9 mouse cellular contexts compared by ENCODE assay signal in the genomic region with DNA sequence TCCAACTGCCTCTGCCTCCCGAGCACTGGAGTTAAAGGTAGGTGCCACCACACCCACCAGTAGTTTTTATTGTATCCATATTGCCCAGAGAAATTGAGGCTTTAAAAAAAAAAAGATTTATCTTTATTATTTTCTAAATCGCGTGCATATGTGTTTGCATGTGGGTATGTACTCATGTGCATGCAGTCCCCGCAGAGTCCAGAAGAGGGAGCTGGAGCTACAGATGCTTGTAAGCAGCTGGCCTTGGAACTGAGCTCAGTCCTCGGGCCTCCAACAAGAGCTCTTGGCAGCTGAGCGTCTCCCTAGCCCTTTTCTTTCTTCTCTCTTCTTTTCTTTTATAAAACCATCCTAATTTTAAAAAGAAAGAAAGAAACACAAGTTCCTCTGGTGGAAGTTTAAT. TPM values are rescaled to one million over a fixed set of nuclear protein-coding genes. Genes with fewer than 3 reads are reported as not detected.
A peak's percentile ranks its signal among the peaks of the same experiment; 100 is the strongest.
DNase-seq lines count a peak whose midpoint lies in the region; TF ChIP-seq lines count a peak whose summit lies in the region.
"Had no signal": no experiment of that assay in that cellular context is flagged by ENCODE, and none has a peak within 500 bp of the region (broad histone marks: within the 10 kb centered on the region; RNA-seq: fewer than 3 reads in every experiment).

No protein-coding gene starts in this region.

- no peaks in the 10 kb centered on the region for H3K4me1 ChIP-seq in lung, adult 2 months (ENCODE audit: control insufficient read depth, insufficient read depth, low read length)

- peak overlapping the region; percentile 92 for H3K27ac ChIP-seq in gastrocnemius, adult 2 months
- H3K27ac ChIP-seq: heart, embryonic 13.5 days had no signal

- TF ChIP-seq CTCF in gastrocnemius, adult 2 months (IDR thresholded peaks at IDR 0.05), result peak; percentile 54
- peak; percentile 28; the same call in 1 of the 2 replicates for TF ChIP-seq CTCF in lung, adult 2 months (IDR thresholded peaks at IDR 0.05; ENCODE audit: insufficient read depth, low read length)

- 91% methylated on average over 6 of the region's 6 CpGs for WGBS in lung, adult 2 months

- no peak for TF ChIP-seq POLR2A in lung, adult 2 months (IDR thresholded peaks at IDR 0.05; ENCODE audit: borderline replicate concordance, extremely low read depth, low read depth, low read length)

- peak; percentile 51 for DNase-seq in gastrocnemius, adult 2 months
- DNase-seq in gastrocnemius, postnatal 25 days, result no peak
- no peak for DNase-seq in lung, adult 2 months
- DNase-seq in lung, postnatal 14 days, result no peak
- peak; percentile 61 for DNase-seq in adipocyte (ENCODE audit: low spot score)
- DNase-seq in mesoderm, embryonic 11.5 days (ENCODE audit: low read depth, low spot score), result peak; percentile 56
- DNase-seq in urinary bladder, postnatal 36 days (ENCODE audit: low spot score in 2 of 2), result no peak
- DNase-seq in neural tube, embryonic 10.5 days (ENCODE audit: extremely low spot score, low spot score), result no peak

- intact Hi-C loops in gastrocnemius, adult 2 months (cut with DNase I), result loop anchor here (2.0 kb wide), 1 partner anchor 37 kb away; no protein-coding TSS in a partner anchor

- no peak overlapping the region for H3K4me3 ChIP-seq in gastrocnemius, adult 2 months
- H3K4me3 ChIP-seq in lung, adult 2 months (replicated peaks; ENCODE audit: extremely low read depth, low read depth, low read length), result no peak overlapping the region
- H3K4me3 ChIP-seq: heart, embryonic 13.5 days had no signal

RNA-seq across cellular contexts. Expression of gene Tubg1, which starts 12.0 kb away (rescaled TPM):
- 10 to 100 TPM; 22.0 to 30.2 TPM for total RNA-seq in gastrocnemius, adult 2 months (2021)
- 10 to 100 TPM; 22.8 to 23.4 TPM for total RNA-seq in gastrocnemius, postnatal 25 days (2021)
- polyA plus RNA-seq in lung, adult 2 months (2012; rRNA removed), result 10.7 and 14.4 TPM in 2 replicates

RNA-seq across cellular contexts. Expression of gene Retreg3, which starts 12.0 kb away (rescaled TPM):
- total RNA-seq in gastrocnemius, adult 2 months (2021), result 10 to 100 TPM; 30.3 to 31.1 TPM
- total RNA-seq in gastrocnemius, postnatal 25 days (2021), result 10 to 100 TPM; 28.4 to 29.9 TPM
- 47.6 and 58.8 TPM in 2 replicates for polyA plus RNA-seq in lung, adult 2 months (2012; rRNA removed)

RNA-seq across cellular contexts. Expression of gene Tubg2, which starts 24.0 kb away (rescaled TPM):
- total RNA-seq in gastrocnemius, adult 2 months (2021), result 1 to 10 TPM; 2.4 to 3.6 TPM
- total RNA-seq in gastrocnemius, postnatal 25 days (2021), result 1 to 10 TPM; 2.7 to 2.8 TPM
- polyA plus RNA-seq in lung, adult 2 months (2012; rRNA removed), result 2.4 and 3.2 TPM in 2 replicates

RNA-seq across cellular contexts. Expression of gene Psmc3ip, which starts 36.5 kb away (rescaled TPM):
- total RNA-seq in gastrocnemius, adult 2 months (2021), result 1 to 10 TPM; 1.5 to 2.2 TPM
- 1 to 10 TPM; 1.5 to 1.7 TPM for total RNA-seq in gastrocnemius, postnatal 25 days (2021)
- 1.5 and 2.1 TPM in 2 replicates for polyA plus RNA-seq in lung, adult 2 months (2012; rRNA removed)

RNA-seq across cellular contexts. Expression of gene Cntnap1, which starts 38.6 kb away (rescaled TPM):
- total RNA-seq in gastrocnemius, adult 2 months (2021), result 1 to 10 TPM; 1.2 to 1.6 TPM
- 1 to 10 TPM in 1 of 2 experiments, under 1 TPM in 1; 0.99 to 2.2 TPM for total RNA-seq in gastrocnemius, postnatal 25 days (2021)
- polyA plus RNA-seq in lung, adult 2 months (2012; rRNA removed), result 2.6 and 2.7 TPM in 2 replicates

Comparison
In these comparisons a context has a peak if more than half of its experiments do, and no peak if none do; other contexts are left out.
1. DNase-seq: peak in gastrocnemius, adult 2 months (single experiment), adipocyte (single experiment) and mesoderm, embryonic 11.5 days (single experiment); none in gastrocnemius, postnatal 25 days (single experiment), lung, adult 2 months (single experiment), lung, postnatal 14 days (single experiment), urinary bladder, postnatal 36 days (0 of 2) and neural tube, embryonic 10.5 days (single experiment).